Mouse (Mus musculus) 416B (cell line): ENCODE results near the gene Lrrn4cl.
"Not testable (repeated sequence)": the region's sequence is repeated elsewhere in the genome, so short reads cannot be mapped to it uniquely, and the experiment has no call there.

Source experiments
- DNase-seq: peaks from one replicate; pipeline ENCODE4 v3.0.0; 2011; ENCODE audit warnings: low read depth

Gene Lrrn4cl

DNA sequence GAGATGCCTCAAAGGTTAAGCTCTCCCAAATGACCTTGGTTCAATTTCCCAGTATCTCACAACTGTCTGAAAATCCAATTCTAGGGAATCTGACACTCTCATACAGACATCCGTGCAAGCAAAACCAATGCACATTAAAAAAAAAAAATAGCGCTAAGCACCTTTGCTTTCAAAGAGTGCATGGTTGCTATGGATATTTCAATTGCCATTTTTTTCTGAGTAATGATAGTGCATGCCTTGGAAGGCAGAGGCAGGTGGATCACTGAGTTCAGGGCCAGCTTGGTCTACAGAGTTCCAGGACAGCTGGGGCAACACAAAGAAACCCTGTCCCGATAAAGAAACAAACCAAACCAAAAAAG lies 30.4 kb downstream of the Lrrn4cl start:
- DNase-seq: no peak

DNA sequence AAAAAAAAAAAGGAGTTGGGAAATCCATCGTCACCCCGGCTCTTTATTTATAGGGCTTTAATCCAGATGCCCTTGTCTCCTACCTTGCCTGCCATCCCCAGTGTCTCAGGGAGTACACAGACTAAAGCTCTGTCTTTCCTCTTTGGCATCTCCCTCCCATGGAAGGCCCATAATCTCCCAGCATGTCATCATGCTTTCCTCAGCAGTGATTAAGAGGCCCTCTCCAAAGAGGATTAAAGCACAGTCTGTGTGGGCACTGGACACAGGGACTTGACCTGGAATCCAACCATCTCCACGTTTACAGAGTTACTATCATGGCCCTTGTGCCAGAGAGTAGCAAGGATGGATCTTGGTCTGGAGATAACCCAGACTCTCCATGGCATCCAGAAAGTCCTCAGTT lies 33.0 kb downstream of the Lrrn4cl start, which contains the start of the genes Lbhd1 and Gm49403:
Gene Lbhd1 (plus strand): TSS at position 117 of the 400 bp plus-strand sequence.
Gene Gm49403 (plus strand): TSS at position 315 of the 400 bp plus-strand sequence.
- DNase-seq: no peak

DNA sequence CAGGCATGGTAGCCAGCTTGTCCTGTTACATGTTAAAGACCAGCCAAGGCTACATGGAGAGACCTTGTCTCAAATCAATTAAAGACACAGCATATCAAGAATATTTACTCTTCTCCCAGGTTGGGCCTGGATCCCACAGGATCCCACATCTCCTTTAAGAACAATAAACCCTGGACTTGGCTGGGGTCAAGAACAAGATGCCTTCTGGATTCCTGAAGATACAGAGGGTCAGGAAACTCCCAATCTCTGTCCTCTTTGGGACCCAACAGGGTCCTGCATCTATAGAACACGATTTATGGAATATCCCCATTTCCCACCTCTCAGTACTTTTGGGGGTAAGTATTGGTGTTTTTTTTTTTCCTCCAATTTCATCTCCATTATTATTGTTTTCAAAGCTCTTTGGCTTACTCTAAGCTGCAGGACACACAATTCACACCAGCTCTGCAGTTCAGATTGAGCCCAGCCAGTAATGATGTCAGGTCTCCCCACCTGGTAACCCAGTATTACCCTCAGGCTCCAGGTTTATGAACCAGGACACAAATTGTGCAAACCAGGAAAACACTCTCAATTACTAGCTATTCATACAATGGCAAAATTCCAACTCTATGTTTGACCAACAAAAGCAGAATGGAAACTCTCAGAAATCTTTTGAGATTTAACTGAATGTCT lies 36.5 kb downstream of the Lrrn4cl start:
- DNase-seq: peak; percentile 36

DNA sequence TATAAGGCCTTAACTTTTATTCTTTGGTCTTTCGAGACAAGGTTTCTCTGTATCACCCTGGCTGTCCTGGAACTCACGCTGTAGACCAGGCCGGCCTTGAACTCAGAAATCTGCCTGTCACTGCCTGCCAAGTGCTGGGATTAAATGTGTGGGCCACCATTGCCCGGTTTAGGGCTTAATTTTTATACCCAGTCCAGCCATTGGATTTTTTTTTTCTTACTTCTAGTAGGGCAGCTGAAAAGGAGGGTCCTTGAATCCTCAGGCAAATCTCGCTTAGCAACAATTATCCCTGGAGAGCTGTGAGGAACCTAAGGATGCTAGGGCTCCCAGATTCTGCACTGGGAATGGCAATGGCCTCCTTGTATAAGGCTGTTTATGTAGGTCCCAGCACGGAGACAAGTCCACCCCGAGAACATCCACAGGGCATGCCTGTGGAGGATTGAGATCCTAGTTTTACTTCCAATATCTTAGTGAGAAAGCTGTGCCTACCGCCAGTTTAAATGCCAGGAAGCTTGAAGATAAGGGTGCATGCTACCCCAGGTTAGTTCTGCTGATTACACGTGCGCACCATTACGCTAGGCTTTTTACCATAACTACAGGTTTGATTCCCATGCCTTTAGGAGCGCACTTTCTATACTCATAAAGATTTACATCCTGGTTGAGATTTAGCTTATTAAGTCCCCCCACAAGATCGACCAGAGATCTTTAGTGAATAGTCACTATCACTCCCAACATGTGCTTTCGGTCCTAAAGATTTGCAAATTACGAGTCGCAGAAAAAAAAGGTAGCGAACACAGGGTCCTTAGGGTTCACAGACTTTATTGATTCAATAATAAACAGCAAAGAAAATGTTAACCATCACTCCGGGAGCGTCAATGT lies 37.3 kb downstream of the Lrrn4cl start:
- DNase-seq: peak; percentile 58

DNA sequence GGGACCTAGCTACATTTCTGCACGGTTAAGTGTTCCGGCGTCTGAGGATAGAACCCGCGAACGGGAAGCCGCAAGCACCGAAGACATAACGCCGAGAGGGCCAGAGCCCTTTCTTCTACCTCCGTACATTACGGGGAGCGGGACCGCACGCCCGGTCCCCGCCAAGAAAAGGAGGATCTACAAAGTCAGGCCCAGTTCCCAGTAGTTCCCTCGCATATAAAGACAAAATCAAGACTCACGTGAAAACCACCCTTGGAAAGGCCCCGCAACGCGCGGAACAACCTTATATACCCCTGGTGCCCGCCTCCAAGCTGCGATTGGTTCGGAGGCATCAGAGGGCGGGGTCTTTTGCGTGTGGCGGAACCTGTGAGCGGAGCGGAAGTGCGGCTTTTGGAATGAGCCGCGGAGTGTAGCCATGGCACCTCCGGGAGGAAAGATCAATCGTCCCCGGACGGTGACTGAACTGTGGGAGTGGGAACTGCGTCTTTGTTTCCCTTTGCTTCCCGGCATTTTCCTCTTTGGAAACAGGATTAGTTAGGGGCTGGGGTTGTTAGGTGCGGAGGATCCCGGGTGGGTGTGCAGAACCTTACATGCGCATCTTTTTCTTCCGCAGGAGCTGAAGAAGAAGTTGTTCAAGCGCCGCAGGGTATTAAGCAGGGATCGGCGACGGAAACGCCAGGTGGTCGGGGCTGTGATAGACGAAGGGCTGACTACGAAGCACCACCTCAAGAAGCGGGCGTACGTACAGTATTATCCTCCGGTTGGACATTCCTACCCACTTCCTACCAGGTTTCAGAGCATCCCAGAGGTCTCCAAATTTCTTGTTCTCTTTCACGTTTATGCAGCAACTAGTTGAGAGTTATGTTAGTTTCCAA lies 38.2 kb downstream of the Lrrn4cl start, which contains the start of the genes 1810009A15Rik and Gm49416:
Gene 1810009A15Rik (plus strand): TSS at position 343 of the 875 bp plus-strand sequence.
Gene Gm49416 (plus strand): TSS at position 416 of the 875 bp plus-strand sequence.
- peak; percentile 97 for DNase-seq

DNA sequence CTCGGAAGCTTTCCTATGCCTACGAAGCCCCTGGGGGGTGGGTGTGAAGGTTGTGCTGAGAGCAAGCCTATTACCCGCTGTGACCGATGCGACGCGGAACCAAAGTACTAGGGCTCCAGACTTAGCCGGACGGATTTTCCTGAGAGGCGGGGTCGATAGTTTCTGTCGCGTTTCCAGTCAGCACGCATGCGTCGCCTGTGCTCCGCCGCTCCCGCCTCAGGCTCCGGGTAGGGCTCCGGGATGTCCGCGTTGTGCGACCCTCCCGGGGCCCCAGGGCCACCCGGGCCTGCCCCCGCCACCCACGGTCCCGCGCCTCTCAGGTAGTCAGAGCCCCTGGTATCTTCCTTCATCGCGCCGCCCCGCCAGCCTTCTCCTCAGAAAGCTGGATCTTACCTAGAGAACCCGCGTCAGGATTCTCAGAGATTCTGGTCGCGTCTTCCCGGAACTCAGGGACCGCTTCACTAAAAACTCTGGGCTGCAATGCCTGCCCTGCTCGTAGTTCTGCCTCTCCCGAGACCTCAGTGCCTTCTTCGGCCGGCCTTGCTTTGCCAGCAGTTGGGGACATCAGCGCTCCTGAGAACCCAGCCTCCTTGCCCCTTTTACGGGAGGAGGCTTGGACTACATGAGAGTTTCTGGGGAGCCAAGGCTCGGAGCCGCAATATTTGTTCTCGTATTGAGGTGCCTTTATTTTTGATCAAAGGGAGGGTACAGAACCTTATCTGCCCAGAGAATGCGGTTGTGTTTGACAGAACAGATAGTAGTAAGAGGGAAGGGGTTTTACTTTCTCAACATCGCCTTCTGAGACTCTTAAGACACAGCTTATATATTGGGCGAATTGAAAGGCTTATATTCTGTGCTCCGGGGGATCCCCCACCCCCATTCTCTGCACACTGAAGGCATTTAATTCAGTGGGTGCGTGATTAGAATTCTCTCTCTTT lies 42.5 kb downstream of the Lrrn4cl start, which contains the start of gene Ints5:
Gene Ints5 (plus strand): TSS at position 177 of the 938 bp plus-strand sequence.
- DNase-seq: peak; percentile 87

DNA sequence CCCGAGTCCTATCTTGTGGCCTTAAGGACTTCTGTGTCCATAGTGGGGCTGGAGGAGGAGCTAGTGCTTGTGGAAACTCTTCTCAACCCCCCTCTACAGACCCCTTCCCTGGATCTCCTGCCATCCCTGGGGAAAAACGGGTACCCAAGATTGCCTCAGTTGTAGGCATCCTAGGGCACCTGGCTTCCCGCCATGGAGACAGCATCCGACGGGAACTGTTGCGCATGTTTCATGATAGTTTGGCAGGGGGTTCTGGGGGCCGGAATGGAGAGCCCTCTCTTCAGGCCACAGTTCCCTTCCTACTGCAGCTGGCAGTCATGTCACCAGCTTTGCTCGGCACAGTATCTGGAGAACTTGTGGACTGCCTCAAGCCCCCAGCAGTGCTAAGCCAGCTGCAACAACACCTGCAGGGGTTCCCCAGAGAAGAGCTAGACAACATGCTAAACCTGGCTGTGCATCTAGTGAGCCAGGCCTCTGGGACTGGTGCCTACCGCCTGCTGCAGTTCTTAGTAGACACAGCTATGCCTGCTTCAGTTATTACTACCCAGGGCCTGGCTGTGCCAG lies 44.9 kb downstream of the Lrrn4cl start:
- DNase-seq: no peak

DNA sequence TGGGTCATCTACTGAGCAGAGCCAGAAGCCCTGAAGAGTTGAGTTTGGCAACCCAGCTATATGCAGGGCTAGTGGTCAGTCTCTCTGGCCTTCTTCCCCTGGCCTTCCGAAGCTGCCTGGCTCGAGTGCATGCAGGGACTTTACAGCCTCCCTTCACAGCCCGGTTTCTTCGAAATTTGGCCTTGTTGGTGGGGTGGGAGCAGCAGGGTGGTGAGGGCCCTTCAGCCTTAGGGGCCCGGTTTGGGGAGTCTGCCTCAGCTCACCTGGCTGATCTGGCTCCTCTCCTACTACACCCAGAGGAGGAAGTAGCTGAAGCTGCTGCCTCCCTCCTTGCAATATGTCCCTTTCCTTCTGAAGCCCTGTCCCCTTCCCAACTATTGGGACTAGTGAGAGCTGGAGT lies 45.7 kb downstream of the Lrrn4cl start:
- not testable (repeated sequence) for DNase-seq

DNA sequence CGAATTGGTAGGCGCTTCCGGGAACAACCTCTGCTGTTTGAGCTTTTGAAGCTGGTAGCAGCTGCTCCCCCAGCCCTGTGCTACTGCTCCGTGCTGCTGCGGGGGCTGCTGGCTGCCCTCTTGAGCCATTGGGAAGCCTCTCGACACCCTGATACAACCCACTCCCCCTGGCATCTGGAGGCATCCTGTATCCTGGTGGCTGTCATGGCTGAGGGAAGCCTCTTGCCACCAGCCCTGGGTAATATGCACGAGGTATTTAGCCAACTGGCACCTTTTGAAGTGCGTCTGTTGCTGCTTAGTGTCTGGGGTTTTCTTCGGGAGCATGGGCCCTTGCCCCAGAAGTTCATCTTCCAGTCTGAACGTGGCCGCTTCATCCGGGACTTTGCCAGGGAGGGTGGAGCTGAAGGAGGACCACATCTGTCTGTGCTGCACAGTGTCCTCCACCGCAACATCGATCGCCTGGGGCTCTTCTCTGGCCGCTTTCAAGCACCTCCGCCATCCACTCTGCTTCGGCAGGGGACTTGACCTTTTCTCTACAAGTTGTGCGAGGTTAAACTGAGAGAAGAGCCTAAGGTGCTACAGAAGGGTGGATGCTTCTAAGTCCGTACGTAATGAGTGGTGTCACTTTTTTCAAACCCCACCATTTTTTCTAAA lies 46.8 kb downstream of the Lrrn4cl start:
- not testable (repeated sequence) for DNase-seq

DNA sequence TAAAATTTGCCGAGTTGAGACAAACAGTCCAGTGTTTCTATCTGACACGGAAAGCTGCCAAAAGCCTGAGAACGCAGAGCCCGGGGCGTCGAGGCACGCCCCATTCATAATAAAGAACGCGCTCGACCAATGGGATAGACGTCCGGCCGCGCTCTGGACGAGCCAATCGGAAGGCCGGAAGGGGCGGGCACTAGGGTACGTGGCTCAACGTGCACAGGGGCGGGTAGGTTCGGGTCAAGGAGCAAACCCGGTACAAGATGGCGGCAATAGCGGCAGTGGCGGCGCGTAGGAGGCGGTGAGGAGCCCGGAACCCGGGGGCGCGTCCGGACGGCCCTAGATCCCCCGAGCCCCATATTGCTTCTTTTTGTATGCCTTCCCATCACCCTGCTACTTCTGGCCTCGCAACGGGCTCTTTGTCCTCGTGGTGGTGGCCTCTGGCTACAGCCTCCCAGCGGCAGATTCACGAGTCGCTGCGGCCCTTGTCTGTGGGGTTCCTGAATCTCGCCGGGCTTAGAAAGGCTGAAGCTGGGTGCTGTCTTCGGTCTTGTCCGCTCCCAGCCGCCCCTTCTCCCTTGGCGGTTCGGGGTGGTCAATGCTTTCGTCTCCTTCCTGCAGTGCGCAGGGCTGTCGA lies 47.4 kb downstream of the Lrrn4cl start, which contains the start of gene Ganab:
Gene Ganab (plus strand): TSS at position 207 of the 631 bp plus-strand sequence.
- peak; percentile 94 for DNase-seq

DNA sequence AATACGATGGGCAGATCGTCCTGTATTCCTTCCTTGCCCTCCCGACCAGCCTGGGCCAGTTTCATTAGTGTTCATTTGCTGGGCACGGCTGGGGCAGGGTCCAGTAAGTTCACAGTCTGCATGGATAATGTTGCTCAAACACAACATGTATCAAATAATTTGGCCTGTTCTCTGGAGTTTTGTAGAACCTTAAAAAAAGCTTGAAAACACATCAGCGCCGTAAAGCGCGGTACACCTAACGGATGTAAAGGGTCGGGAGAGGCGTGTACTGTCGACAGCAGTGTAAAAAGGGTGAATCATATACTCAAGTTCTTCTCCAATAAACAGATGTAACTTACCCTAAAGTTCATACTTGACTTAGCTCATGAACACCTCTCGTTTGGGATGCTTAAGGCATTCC lies 48.0 kb downstream of the Lrrn4cl start:
- peak; percentile 60 for DNase-seq

DNA sequence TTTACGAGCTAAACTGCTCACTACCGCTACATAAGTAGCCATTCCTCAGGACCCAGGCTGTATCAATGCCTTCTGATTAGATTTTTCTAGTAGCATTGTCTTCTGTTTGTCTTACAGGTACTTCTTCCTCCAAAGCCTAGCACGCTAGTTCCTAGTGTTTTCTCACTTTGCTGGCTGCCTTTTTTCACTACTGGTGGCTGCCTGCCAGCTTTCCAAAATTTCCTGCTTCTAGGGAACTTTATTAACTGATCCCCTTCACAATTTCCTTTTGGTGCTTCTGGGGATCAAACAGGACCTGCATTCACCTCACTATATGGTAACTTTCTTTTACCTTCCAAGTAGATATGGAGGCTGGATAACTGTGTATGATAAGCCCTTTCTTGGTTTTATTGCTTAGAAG lies 48.5 kb downstream of the Lrrn4cl start:
- no peak for DNase-seq

DNA sequence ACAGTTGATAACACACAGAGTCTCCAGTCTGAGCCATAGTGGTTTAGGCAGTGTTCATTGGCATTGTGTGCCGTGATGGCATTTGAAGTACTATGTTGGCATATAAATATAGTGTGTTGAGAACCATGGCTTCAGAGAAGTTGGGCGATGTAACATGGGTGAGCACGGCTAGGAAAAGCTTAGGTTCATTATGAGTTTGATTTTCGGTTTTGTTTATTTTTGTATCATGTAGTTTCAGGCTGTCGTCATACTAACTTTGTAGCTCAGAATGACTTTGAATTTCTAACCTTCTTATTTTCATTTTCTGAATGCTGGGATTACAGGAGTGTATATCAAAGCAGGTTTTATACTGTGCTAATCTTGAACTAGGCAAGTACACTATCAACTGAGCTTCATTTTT lies 52.8 kb downstream of the Lrrn4cl start:
- DNase-seq: no peak
